Mouse (Mus musculus): ENCODE results near the gene Tsr2.

Gene Tsr2

DNA sequence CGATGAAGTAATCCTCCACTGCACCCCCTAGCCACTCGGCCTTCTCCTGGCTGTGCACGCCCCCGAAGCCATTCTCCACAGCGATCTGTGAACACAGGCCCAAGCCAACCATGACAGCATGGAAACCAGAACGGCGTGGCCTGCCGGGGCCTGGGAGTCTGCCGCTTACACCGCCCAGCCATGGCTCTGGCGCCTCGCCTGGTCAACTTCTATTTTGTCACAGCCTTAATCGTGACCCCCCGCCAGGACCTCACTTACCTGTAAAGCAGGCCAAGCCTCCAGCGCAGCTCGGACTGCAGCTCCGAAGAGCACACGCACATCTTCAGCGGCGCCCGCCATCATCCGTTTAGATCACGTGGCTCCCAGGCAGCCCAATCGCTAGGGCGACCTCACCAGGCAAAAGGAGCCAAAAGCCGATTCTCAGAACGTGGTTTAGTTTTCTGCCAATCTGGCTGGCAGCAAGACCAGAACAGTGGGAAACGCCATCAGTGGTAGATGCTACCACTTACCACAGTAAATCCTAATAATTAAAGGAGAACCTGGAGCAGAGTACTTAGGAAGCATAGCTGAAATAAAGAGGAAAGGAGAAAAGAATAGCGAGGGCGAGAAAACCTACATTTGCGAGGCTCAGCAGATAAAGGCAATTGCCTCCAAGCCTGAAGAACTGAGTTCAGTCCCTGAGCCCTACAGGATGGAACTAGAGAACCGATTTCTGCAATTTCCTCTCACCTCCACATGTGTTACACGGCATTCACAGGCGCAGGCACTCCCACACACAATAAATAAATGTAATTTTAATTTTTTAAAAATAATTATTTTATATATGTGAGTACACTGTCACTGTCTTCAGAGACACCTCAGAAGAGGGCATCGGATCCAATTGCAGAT, at the start of gene Tsr2:
Tsr2 (minus strand) TSS at position 373 of the 888 bp plus-strand sequence.
- DNase-seq (ENCODE audit: low read depth, low spot score): peak; percentile 49

DNA sequence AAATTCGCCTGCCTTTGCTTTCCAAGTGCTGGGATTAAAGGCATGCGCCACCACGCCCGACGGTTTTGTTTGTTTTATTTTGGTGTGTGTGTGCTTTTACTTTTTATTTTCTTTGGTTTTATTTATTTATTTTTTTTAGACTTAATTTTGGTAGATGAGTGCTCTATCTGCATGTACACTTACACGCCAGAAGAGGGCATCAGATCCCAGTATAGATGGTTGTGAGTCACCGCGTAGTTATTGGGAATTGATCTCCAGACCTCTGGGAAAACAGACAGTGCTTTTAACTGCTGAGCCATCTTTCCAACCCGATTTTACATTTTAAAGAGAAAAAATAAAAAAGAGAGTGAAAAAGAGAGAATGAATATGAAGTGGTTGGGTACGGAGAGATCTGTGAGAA, 36.4 kb upstream of the Tsr2 start:
- DNase-seq (ENCODE audit: low read depth, low spot score): no peak

DNA sequence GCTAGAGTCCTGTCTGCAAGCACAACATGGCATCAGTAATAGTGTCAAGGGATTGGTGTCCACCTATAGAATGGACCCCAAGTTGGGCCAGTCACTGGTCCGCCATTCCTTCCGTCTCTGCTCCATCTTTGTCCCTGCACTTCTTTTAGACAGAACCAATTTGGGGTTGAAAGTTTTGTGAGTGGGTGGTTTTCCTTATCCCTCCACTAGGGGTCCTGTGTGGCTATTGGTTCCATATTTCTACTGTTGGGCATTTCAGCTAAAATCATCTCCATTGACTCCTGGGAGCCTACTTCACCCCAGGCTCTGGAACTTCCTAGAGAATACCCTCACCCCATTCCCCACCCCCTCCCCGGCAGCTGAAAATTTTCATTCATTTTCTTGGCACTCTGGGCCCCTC, 34.1 kb upstream of the Tsr2 start:
- DNase-seq (ENCODE audit: low read depth, low spot score): no peak

DNA sequence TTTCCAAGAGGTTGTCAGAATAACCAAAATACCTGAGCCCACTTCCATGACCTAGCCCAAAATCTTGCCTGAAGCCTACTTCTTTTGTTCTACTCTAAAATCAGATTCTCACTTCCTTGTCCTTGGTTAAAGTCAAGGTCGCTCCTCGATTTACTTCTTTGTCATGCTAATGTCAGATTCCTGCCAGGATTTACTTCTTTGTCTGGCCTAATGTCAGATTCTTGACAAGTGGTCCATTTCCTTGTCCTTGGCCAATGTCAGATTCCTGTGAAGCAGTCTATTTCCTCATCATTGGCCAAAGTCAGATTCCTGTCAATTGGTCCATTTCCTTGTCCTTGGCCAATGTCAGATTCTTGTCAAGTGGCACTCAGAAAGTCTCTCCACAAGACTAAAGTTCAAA, 27.6 kb upstream of the Tsr2 start:
- DNase-seq (ENCODE audit: low read depth, low spot score): no peak

DNA sequence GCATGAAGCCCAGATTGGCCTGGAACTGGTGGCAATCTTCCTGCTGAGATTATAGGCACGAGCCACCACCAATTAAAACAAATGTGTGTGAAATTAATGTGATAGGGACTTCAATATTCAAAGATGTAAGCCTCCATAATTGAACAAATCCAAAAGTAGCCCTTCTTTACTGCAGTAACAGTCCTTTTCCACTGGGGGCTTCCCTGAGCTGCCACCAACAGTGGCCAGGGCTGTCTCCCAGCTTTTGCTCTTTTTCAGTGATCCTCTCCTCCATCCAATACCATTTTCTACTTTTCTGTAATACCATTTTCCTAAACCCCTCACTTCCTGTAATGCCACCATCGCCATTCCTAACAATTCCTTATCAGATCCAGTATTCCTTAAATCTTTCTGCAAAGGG, 21.1 kb upstream of the Tsr2 start:
- DNase-seq (ENCODE audit: low read depth, low spot score): no peak

DNA sequence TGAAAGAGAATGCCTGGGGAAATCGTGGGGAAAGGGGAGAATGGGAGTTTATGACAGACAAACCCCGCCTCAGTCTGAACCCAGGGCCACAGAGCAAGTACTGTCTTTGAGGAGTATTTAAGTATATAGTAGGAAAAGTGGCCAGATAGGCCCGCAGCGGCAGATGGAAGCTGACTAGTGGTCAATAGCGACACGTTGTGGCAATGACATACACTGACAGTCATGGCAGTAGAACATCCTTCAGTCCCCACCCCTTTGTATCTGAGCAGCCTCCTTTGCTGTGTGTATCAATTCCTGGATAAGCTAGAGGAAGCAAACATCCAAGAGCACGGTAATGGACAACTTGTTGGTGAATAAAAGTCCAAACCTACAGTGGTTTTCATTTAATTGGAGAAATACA, 20.5 kb upstream of the Tsr2 start:
- no peak for DNase-seq (ENCODE audit: low read depth, low spot score)

DNA sequence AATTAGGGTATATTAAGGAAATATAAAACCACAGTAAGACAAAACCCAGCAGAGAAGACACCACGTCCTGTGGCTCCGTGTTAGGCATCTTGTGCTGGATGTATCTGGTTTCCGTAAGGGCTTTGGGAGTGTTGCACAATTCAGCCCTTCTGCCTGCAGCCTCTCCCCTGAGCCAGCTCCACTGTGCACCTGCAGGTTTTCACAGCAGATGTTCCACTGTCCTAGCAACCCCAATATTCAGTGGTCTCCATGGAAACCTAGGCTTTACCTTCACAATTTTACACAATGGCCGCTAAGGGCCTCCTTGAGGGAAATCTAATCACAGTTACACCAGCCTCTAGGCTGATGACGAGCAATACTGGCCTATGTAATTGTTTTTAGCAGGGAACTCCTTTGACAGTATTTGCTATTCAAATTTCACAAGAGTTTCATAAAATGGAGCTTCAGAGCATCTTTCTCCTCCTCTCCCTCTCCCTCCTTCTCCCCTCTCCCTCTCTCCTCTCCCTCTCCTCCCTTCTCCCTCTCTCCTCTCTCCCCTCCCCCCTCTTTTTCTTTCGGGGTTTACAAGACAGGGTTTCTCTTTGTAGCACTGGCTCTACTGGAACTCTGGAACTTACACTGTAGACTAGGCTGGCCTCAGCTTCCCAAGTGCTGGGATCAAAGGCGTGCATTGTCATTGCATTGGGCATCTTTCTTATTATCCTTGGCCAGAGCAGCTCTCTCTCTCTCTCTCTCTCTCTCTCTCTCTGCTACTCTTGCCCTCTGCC, 11.1 kb upstream of the Tsr2 start:
- DNase-seq (ENCODE audit: low read depth, low spot score): no peak

DNA sequence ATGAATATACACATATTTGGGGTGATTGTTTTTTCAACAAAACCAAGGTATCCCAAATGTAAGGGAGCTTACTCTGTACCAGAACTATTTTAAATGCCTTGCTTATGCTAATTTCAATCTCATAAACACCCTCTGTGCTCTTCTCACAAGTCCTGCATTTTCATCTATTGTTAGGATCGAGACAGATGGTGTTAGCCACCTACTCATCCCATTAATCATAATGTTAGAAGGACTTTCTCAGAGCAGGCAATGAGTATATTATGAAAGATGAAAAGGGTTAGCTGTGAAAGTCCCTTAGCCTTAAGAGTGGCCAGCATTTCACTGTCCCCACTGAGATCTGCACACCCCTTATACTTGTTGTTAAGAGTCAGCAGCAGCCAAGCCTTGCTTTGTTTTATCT, 8.9 kb downstream of the Tsr2 start:
- DNase-seq (ENCODE audit: low read depth, low spot score): no peak

DNA sequence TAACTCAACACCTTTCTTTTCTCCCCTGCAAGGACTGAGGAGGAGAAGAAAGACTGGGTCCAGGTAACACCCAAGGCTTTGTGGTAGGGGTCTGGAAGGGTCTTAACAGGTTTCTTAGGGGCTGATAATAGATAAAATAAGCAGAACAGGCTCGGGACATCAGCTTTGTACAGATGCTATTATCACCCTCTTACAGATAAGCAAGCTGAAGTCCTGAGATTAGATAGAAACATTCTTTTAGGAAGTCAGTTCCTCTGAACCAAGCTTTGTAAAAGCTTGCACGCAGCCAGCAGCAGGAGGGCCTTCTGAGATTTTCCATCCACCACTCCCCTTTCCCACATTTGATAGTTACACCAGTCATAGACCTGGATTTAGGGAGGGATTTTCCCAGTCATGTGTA, 10.7 kb downstream of the Tsr2 start:
- DNase-seq (ENCODE audit: low read depth, low spot score): no peak

DNA sequence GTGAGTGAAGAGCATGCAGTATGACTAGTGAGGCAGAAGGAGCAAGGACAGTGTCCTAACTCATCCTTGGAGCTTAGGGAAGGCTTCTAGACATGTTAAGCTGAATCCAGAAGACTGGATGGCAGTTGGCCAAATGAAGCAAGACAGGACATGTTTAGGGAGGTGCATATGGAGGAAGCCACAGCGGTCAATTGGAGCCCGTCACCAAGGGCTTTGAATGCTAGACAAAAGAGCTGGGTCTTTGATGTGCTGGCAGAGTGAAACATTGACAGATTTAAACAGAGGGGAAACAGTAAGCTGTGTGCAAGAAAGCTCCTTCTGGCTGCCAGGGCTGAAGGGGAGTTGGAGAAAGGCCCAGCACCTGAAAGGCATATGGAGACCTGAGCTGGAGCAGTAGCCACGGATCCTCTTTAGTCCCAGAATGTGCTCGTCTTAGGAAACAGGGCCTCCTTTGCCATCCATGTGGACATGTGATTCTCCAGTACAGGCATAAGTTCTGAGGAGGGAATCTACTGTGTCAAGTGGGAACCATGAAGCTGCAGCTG, 19.3 kb downstream of the Tsr2 start:
- no peak for DNase-seq (ENCODE audit: low read depth, low spot score)

DNA sequence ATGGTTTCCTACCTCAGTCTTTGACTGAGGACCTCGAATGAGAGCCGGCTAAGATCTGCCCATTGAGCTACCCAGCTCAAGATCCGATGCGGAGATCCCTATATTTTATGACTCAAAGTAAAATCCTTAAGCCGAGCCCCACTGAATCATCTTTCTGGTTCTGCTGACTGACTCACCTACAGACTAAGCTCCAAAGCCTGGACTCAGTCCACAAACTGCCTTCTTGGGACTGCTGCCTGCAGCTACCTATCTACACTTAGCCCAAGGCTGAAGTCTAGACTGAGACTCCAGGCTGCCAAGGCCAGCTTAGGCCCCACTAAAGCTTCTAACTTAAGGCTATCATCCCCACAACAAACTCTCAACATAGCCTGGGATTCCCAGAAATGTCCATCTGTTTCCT, 20.3 kb downstream of the Tsr2 start:
- DNase-seq (ENCODE audit: low read depth, low spot score): no peak

DNA sequence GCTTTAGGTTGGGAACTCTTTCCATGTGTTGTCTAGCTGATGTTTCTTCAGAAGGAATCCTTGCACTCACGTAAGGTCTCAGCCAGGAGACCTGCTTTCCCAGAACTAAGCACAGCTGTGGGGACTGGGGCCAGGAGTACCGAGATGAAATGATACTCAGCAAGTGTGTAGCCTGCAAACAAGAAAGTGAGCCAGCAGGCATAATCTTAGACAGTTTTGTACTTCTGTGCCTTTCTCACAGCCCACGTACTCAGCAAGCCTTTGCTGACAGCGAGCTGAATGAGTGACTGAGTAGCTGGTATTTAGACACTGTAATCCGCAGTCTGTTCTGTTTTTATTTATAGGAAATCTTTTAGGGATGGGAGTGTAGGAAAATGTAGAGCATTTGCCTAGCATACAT, 28.5 kb downstream of the Tsr2 start:
- no peak for DNase-seq (ENCODE audit: low read depth, low spot score)

DNA sequence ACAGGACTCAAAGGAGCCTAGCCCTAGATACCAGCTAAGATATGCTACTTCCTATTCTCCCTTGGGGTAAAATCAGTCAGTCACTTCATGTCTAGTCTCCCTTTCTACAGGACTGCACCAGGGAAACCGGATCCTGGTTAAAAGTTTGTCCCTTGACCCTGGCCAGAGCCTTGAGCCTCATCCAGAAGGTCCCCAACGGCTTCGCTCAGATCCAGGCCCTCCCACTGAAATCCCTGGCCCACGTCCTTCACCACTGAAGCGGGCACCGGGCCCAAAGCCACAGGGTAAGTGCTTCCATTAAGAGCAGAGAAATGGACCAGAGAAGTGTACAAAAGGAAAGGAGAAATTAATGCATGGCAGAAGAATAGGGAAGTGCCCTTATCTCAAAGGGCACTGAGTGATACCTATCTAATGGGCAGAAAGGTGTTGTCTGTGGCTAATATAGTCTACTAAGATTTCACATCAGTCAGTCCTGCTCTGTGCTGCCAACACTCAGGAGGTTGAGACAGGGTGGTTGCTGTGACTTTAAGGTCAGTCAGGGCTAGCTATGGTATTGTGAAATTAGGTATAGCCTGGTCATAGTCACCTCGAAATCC, 30.2 kb downstream of the Tsr2 start:
- DNase-seq (ENCODE audit: low read depth, low spot score): no peak

DNA sequence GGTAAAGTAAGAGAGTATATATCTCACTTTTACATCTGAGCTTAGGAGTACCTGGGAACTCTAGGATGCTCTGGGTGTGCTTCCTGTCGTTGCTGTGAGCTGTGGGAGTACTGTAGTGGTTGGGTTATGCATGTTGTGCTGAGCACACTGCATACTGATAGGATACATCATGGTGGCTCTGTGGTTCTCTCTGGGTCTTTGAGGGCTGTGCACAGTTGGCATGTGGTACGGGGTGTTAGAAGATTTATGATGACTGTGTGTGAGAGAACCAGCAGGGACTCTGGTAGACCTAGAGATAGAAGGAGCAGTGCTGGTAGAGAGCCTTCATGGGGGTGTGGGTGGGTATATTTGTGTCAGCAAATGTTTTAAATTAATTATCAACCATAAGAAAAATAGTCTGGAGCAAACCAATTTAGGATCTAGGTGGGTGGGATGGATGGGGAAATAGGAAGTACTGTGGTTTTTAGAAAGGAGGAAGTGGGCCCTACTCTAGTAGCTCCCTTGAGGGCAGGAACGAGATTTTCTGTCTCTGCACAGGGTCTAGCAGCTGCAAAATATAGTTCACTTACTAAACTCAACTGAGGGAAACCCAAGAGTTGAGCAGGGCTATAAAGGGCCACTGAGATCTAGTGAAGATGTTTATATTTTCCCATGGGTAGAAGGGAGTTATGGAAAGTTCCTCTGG, 34.6 kb downstream of the Tsr2 start:
- DNase-seq (ENCODE audit: low read depth, low spot score): no peak

DNA sequence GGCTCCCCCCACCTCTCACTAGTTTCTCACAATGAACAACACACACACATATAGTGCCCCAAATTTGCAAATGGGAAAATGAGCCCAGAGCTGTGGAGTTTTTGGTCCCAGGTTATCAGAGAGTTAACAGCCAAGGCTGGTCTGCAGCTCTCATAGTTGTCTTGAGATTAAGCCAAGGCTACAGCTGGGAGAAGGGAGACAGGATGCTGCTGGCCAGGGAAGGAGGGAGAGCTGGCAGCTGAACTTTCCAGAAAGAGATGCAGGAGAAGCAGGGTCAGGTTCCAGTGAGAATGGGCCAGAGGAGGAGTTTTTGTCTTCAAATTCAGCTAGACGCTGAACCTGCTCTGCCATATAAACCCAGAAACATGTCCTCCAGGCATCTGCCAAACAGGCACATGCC, 37.0 kb downstream of the Tsr2 start:
- DNase-seq (ENCODE audit: low read depth, low spot score): no peak

DNA sequence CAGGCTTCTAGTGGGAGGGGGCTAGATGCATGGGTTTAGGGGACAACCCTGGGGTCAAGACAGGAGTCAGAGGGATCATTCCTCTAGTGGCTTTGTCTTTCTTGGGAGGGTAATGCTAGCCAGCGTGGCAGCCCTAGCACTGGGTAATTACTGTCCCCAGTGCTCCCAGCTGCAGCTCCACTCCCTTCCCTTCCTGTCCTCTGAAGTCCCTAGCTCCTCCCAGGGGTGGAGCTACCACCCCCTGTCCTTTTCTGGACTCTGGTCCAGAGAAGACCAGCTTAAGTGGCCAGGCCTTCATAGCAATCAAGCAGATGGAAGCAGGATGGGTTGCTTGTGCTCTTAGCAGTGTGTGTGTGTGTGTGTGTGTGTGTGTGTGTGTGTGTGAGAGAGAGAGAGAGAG, 40.8 kb downstream of the Tsr2 start:
- DNase-seq (ENCODE audit: low read depth, low spot score): no peak

DNA sequence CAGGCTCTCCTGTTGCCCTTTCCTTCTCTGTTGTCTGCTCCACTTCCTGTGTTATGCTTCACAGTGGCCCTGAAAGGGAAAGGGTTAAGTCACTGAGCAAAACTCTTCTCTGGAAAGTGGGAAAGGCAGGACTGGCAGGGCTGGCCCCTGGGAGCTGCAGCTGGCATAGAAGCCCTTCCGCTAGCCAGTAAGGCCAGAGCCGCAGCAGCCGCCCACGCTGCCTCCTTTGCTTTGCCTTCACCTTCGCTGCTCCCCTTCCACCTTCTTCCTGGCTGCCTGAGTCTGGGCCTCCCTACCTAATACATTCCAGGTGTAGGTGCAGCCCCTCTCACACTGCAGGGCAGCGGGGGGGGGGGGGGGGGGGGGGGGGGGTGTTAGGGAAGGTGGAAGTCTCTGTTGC, 41.9 kb downstream of the Tsr2 start:
- no peak for DNase-seq (ENCODE audit: low read depth, low spot score)

DNA sequence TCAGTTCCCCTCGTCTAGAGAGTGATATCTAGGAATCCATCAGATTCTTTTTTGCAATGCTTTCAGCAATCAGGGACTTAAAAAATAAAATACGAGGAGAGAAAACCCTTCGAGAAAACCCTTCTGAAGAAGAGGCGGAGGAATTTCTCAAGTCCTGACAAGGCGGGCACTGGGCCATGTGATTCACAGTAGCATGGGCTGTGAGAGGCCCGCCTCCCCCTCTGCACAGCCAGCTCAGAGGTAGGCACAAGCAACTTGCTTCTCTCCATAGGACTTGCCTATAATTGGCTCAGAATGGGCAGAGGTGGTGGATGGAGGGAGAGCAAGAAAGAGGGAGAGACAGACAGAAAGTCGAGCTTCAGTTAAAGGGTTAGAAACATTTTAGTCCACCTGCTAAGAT, 46.0 kb downstream of the Tsr2 start:
- no peak for DNase-seq (ENCODE audit: low read depth, low spot score)

DNA sequence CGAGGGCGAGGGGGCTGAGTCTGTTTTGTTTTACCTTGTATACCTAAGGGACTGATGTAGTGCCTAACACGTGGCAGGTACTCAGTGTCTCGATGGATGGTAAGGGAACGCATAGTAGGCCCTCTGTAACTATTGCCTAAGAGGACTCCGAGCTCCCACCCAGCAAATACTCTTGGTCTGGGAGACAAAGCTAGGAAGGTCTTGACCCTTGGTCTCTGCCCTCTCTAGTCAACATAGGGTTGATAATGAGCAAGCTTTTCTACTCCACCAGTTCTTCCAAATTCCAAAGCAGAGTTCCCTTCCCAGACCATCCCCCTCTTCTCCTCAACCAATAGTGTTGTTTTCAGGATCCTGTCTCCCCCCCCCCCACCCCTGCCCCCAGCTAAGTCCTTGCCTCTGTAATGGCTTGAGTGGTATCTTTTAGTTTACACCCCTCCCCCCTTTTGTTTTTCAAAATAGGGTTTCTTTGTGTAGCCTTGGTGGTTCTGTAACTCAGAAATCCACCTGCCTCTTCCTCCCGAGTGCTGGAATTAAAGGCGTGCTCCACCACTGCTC, 46.6 kb downstream of the Tsr2 start:
- DNase-seq (ENCODE audit: low read depth, low spot score): no peak

DNA sequence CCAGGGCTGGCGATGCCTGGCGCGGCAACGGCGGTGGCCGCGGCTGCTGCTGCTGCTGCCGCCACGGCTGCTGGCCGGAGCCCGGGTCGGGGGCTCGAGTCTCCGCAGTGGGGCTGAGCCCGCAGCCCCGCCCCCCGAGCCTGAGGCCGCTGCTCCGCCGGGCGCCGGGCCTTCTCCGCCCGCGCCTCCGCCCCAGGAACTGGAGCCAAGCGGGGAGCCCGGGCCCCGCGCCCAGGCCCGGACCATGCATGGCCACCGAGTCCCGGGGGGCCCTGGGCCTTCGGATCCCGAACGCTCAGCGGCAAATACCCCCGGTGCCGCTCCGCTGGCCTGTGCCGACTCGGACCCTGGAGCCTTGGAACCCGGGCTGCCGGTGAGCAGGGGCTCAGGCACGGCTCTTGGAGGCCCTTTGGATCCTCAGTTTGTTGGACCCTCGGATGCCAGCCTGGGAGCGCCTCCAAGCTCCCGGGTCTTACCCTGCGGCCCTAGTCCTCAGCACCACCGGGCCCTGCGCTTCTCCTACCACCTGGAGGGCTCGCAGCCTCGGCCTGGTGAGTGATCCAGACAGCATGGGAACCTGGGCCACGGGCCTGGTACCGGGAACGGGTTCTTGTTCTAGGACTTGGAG, 48.8 kb downstream of the Tsr2 start:
- DNase-seq (ENCODE audit: low read depth, low spot score): no peak
